Mouse (Mus musculus) adrenal gland, adult 8-10 months (tissue): ENCODE measurements at regions not wholly inside any gene's neighbourhood (a gene's known extent, or its start where the extent isn't known, plus 50 kb on each side); places are given as distances from the start of the nearest gene placed in this dataset.

ENCODE experiments used
- DNase-seq: peaks from one replicate; pipeline ENCODE4 v3.0.0; 2022

GRCm38 (mm10) chr10:124320191-124321110 is 1056.7 kb downstream of the Fam19a2 start:
- no peak for DNase-seq

GRCm38 (mm10) chr10:124332491-124332890 is 1056.8 kb downstream of the Slc16a7 start:
- DNase-seq: no peak

GRCm38 (mm10) chr10:124338923-124339322 is 1050.3 kb downstream of the Slc16a7 start:
- DNase-seq: no peak

- peak; percentile 80 for DNase-seq
Observed at GRCm38 (mm10) chr10:124349300-124349699, 1040.0 kb downstream of the Slc16a7 start.

- DNase-seq: no peak
Observed at GRCm38 (mm10) chr10:124362795-124363194, 1026.5 kb downstream of the Slc16a7 start.

- DNase-seq: no peak
Observed at GRCm38 (mm10) chr10:124370994-124371393, 1018.3 kb downstream of the Slc16a7 start.

GRCm38 (mm10) chr10:124402647-124403046 is 986.6 kb downstream of the Slc16a7 start:
- no peak for DNase-seq

- no peak for DNase-seq
Observed at GRCm38 (mm10) chr10:124409633-124410032, 979.6 kb downstream of the Slc16a7 start.

- DNase-seq: no peak
Observed at GRCm38 (mm10) chr10:124416531-124416930, 972.7 kb downstream of the Slc16a7 start.

- no peak for DNase-seq
Observed at GRCm38 (mm10) chr10:124423418-124423817, 965.8 kb downstream of the Slc16a7 start.
